Mouse (Mus musculus) T-helper 1 cell (primary cell): ENCODE results near the gene Trip12.

Source experiments
- in situ Hi-C: fragments of 300-600 bp; cut with MboI, MseI; formaldehyde crosslinking; loops from one replicate; pipeline ENCODE4 v1.15.1; 2025; ENCODE audit warnings: high pct_unique_total_duplicates

Trip12 gene

GRCm38 (mm10) chr1:84795335-84795734 lies 45.0 kb downstream of the Trip12 start:
- in situ Hi-C loops, result no loop called here

GRCm38 (mm10) chr1:84791393-84791792 lies 48.9 kb downstream of the Trip12 start:
- in situ Hi-C loops, result no loop called here

- in situ Hi-C loops, result no loop called here
Observed at GRCm38 (mm10) chr1:84780630-84781029, 59.7 kb downstream of the Trip12 start.

- in situ Hi-C loops, result no loop called here
Observed at GRCm38 (mm10) chr1:84777455-84777854, 62.9 kb downstream of the Trip12 start.

GRCm38 (mm10) chr1:84758843-84759242 lies 81.5 kb downstream of the Trip12 start:
- in situ Hi-C loops, result no loop called here

GRCm38 (mm10) chr1:84742156-84742555 lies 98.2 kb downstream of the Trip12 start:
- in situ Hi-C loops, result no loop called here

- in situ Hi-C loops, result no loop called here
Observed at GRCm38 (mm10) chr1:84740080-84740479, 100.2 kb downstream of the Trip12 start.

- in situ Hi-C loops, result loop anchor here (5.0 kb wide), 1 partner anchor 145 kb away; no protein-coding TSS in a partner anchor
Observed at GRCm38 (mm10) chr1:84737097-84737496, 103.2 kb downstream of the Trip12 start.

- in situ Hi-C loops, result no loop called here
Observed at GRCm38 (mm10) chr1:84733799-84734198, 106.5 kb downstream of the Trip12 start.

GRCm38 (mm10) chr1:84731763-84732162 lies 108.6 kb downstream of the Trip12 start:
- in situ Hi-C loops, result no loop called here

GRCm38 (mm10) chr1:84722841-84723240 lies 117.5 kb downstream of the Trip12 start:
- in situ Hi-C loops, result no loop called here

GRCm38 (mm10) chr1:84722371-84722770 lies 117.9 kb downstream of the Trip12 start:
- in situ Hi-C loops, result no loop called here

GRCm38 (mm10) chr1:84721942-84722341 lies 118.4 kb downstream of the Trip12 start:
- in situ Hi-C loops, result no loop called here

- in situ Hi-C loops, result no loop called here
Observed at GRCm38 (mm10) chr1:84709810-84710785, 130.2 kb downstream of the Trip12 start.

- in situ Hi-C loops, result no loop called here
Observed at GRCm38 (mm10) chr1:84709406-84709805, 130.9 kb downstream of the Trip12 start.

- in situ Hi-C loops, result no loop called here
Observed at GRCm38 (mm10) chr1:84700254-84700653, 140.1 kb downstream of the Trip12 start.

- in situ Hi-C loops, result loop anchor here (25.0 kb wide), 1 partner anchor 960 kb away; no protein-coding TSS in a partner anchor
Observed at GRCm38 (mm10) chr1:84697136-84697535, 143.2 kb downstream of the Trip12 start.

GRCm38 (mm10) chr1:84695517-84696411 lies 144.6 kb downstream of the Trip12 start, which contains the start of gene Dner:
TSS of gene Dner (minus strand) at chr1:84696221.
- in situ Hi-C loops, result loop anchor here (25.0 kb wide), 1 partner anchor 958 kb away; no protein-coding TSS in a partner anchor

GRCm38 (mm10) chr1:84694688-84695474 lies 145.4 kb downstream of the Trip12 start:
- in situ Hi-C loops, result loop anchor here (25.0 kb wide), 1 partner anchor 958 kb away; no protein-coding TSS in a partner anchor

GRCm38 (mm10) chr1:84677910-84678309 lies 162.4 kb downstream of the Trip12 start:
- in situ Hi-C loops, result loop anchor here (25.0 kb wide), 1 partner anchor 941 kb away; no protein-coding TSS in a partner anchor
